Comparison of ENCODE assay signal across 10 mouse cellular contexts in the genomic region with DNA sequence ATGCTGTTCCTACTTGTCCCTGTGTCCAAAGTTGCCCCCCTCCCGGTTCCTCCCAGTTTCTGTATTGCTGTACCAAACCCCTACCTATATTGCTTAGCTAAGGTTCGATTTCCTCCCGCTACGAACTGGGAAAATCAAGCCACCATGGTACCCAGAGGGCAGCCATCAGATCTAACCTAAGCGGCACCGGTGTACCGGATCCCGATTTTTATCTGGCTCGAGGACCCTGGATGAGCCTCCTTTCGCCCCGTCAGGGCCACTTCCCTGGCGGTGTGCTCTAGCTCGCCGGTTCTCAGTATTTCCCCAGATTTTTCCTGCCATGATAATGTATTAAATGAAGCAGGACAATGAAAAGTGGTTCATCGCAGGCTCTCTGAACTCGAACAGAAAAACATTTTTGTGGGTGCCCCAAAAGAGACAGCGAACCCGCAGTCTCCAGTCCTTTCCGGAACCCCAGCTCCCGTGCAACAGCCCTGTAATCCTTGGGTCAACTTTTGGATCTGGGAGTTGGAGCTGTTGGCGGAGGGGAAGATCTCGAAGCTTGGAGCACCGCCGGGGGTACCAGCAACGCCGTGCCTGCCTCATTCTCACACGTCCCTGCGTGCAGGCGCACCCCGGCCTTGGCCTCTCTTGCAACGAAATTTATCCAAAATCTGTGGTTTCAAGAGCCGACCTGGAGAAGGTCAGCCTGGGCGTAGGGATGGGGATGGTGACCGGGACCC. TPM values are rescaled to one million over a fixed set of nuclear protein-coding genes. Genes with fewer than 3 reads are reported as not detected.
DNase-seq lines count a peak whose midpoint lies in the region; ATAC-seq and TF ChIP-seq lines count a peak whose summit lies in the region.
"Had no signal": no experiment of that assay in that cellular context is flagged by ENCODE, and none has a peak within 500 bp of the region (broad histone marks: within the 10 kb centered on the region; RNA-seq: fewer than 3 reads in every experiment).

No protein-coding gene starts in this region.

- H3K9ac ChIP-seq in heart, embryonic 13.5 days = no peak overlapping the region
- H3K9ac ChIP-seq in hindbrain, postnatal 0 days (replicated peaks; ENCODE audit: low read length) = no peak overlapping the region

- no peak for DNase-seq in heart, adult 11 months
- DNase-seq in embryo, embryonic 9.5 days (ENCODE audit: extremely low spot score) = peak; percentile 42
- no peak for DNase-seq in hindbrain, postnatal 0 days (ENCODE audit: low spot score)
- DNase-seq in left cerebral cortex, adult 8-10 months (ENCODE audit: low spot score in 2 of 2) = no peak
- no peak for DNase-seq in spleen, postnatal 36 days (ENCODE audit: low spot score in 2 of 2)
- no peak for DNase-seq in ovary, adult 18-20 months (ENCODE audit: low spot score)

- H3K9me3 ChIP-seq in heart, embryonic 13.5 days = no peaks in the 10 kb centered on the region
- H3K9me3 ChIP-seq in E14TG2a.4 (ENCODE audit: low read length) = no peaks in the 10 kb centered on the region
- H3K9me3 ChIP-seq in hindbrain, postnatal 0 days (ENCODE audit: low read length) = no peaks in the 10 kb centered on the region
- H3K9me3 ChIP-seq: G1E had no signal

- ATAC-seq in heart, embryonic 13.5 days (ENCODE audit: extremely low read depth, insufficient number of reproducible peaks, low FRiP score, low TSS enrichment) = no peak
- ATAC-seq in hindbrain, postnatal 0 days = no peak

- peak overlapping the region; percentile 30 for H3K4me2 ChIP-seq in heart, embryonic 13.5 days
- no peak overlapping the region for H3K4me2 ChIP-seq in hindbrain, postnatal 0 days (ENCODE audit: low read depth, low read length)

- peaks cover 27% of the 10 kb centered on the region for H3K4me1 ChIP-seq in heart, embryonic 13.5 days
- peaks cover 52% of the 10 kb centered on the region for H3K4me1 ChIP-seq in E14TG2a.4 (replicated peaks; ENCODE audit: low read depth, low read length)
- H3K4me1 ChIP-seq in hindbrain, postnatal 0 days (ENCODE audit: insufficient read depth, low read length) = no peaks in the 10 kb centered on the region

- H3K36me3 ChIP-seq in heart, embryonic 13.5 days = no peaks in the 10 kb centered on the region
- H3K36me3 ChIP-seq in E14TG2a.4 (ENCODE audit: insufficient read depth, low read length) = no peaks in the 10 kb centered on the region
- H3K36me3 ChIP-seq in hindbrain, postnatal 0 days (ENCODE audit: insufficient read depth, low read length) = no peaks in the 10 kb centered on the region
- H3K36me3 ChIP-seq: G1E had no signal

- WGBS in heart, embryonic 13.5 days = 2% methylated on average over 34 of the region's 34 CpGs
- WGBS in hindbrain, postnatal 0 days = 2% methylated on average over 34 of the region's 34 CpGs

- TF ChIP-seq CTCF in E14TG2a.4 (conservative IDR thresholded peaks at IDR 0.05; ENCODE audit: low read length) = no peak
- TF ChIP-seq CTCF in hindbrain, postnatal 0 days (IDR thresholded peaks at IDR 0.05; ENCODE audit: low read depth) = no peak

- H3K27me3 ChIP-seq in heart, embryonic 13.5 days (replicated peaks) = peaks cover 99% of the 10 kb centered on the region
- peaks cover 81% of the 10 kb centered on the region for H3K27me3 ChIP-seq in E14TG2a.4 (ENCODE audit: insufficient read depth, low read length)
- peaks cover 79% of the 10 kb centered on the region for H3K27me3 ChIP-seq in hindbrain, postnatal 0 days (ENCODE audit: insufficient read depth, low read length)

- H3K27ac ChIP-seq in heart, embryonic 13.5 days (replicated peaks) = no peak overlapping the region
- H3K27ac ChIP-seq in hindbrain, postnatal 0 days = no peak overlapping the region

- peak overlapping the region; percentile 33 for H3K4me3 ChIP-seq in heart, embryonic 13.5 days
- H3K4me3 ChIP-seq in E14TG2a.4 (replicated peaks; ENCODE audit: low read length) = peak overlapping the region; percentile 66
- peak overlapping the region; percentile 8; the same call in 1 of the 2 replicates for H3K4me3 ChIP-seq in hindbrain, postnatal 0 days (ENCODE audit: low read length)

RNA-seq across cellular contexts. Expression of a gene that starts 1.3 kb away (rescaled TPM):
- polyA plus RNA-seq in heart, embryonic 13.5 days (2015; fragmentation: Nextera tagmentation; extraction: Ambion mirVana) = not detected in 2 replicates
- 2.5 and 4.0 TPM in 2 replicates for total RNA-seq in hindbrain, postnatal 0 days (2014; rRNA removed)
- polyA plus RNA-seq in hindbrain, postnatal 0 days (2015; fragmentation: Nextera tagmentation; extraction: Ambion mirVana) = 1.8 and 2.4 TPM in 2 replicates
- total RNA-seq in left cerebral cortex, adult 8-10 months (2022) = under 1 TPM; 0.17 to 0.39 (median 0.29) TPM
- total RNA-seq: megakaryocyte-erythroid progenitor cell, adult 5-6 weeks had no signal
- polyA plus RNA-seq: G1E had no signal

RNA-seq across cellular contexts. Expression of a gene that starts 46.4 kb away (rescaled TPM):
- 9.5 and 10.0 TPM in 2 replicates for polyA plus RNA-seq in heart, embryonic 13.5 days (2015; fragmentation: Nextera tagmentation; extraction: Ambion mirVana)
- 7.5 and 12.3 TPM in 2 replicates for total RNA-seq in hindbrain, postnatal 0 days (2014; rRNA removed)
- polyA plus RNA-seq in hindbrain, postnatal 0 days (2015; fragmentation: Nextera tagmentation; extraction: Ambion mirVana) = 9.2 and 10.9 TPM in 2 replicates
- 10 to 100 TPM in 3 of 4 experiments, 1 to 10 TPM in 1; 10.0 to 11.7 (median 10.9) TPM for total RNA-seq in left cerebral cortex, adult 8-10 months (2022)

Comparison
In these comparisons a context has a peak if more than half of its experiments do, and no peak if none do; other contexts are left out.
1. H3K4me3 ChIP-seq: peak in every context shown above with its lines; median percentile 66 in E14TG2a.4; 33 in heart, embryonic 13.5 days; 8 in hindbrain, postnatal 0 days.